Mouse (Mus musculus) spleen, adult 12 weeks (tissue): ENCODE data around the gene Polr3gl.

Experiments
- DNase-seq: peaks from one replicate; pipeline ENCODE4 v3.0.0; 2022; ENCODE audit warnings: low spot score

Gene Polr3gl

GRCm38 (mm10) chr3:96598156-96599068 lies 4.4 kb upstream of the Polr3gl start:
- no peak for DNase-seq

GRCm38 (mm10) chr3:96597435-96597891 lies 3.5 kb upstream of the Polr3gl start:
- DNase-seq, result no peak

DNA sequence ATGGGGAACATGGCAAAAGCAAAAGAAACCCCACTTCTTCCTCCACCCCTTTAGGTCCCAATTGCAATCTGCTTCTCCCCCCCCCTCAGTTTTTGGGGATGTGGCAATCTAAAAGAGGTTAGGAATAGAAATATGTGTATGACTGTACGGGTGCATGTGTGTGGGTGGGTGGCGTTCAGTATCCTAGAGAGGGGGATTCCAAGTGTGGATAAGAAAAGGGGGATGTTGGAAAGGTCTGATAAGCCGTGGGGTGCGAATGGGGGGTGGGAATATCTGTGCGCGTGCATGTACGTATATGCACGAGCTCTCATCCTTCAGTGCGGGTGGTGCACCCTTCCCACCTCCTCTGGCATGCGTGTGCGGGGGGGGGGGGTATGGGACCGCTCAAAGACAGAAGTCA lies 2.9 kb upstream of the Polr3gl start:
- DNase-seq, result no peak

DNA sequence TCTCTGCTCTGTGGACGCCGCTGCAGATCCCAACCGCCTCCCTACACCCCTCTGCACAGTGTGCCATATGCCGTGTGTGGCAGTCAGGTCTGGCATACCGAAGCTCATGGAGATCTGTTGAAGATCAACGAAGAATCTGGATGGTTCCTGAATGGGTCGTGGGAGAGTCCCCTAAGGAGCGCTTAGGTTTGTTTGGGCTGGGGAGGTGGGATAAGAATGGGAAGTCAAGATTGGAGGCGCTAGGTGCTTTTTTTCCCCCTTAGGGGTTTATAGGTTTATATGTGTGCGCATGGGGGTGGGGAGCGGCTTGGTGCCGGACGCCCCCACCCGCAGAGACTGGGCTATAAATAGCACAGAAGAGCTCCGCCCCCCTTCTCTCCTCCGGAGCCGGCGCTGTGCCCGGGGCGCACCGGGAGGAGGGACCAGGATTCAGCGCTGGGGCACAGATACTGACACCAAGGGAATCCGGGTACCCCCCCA lies 2.3 kb upstream of the Polr3gl start, which contains the start of gene Ankrd34a:
TSS of gene Ankrd34a (plus strand) at position 409 of the 480 bp plus-strand sequence.
- no peak for DNase-seq

DNA sequence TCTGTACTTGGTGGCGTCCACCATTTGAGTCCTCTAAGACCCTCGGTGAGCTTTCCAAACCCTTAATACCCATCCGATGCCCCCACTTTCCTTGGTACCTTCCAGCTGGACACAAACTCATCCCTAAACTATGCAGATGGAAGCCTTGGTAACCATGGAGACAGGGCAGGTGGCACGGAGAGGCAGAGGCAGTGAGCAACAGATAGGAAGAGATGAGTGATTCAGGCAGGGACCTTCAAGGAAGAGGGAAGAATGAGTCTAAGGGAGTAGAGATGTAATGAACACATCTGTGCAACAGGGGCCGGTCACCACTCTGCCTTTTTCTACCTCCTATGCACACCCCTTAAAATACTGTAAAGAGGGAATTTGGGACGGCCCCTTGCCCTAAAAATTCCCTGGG lies 1.7 kb upstream of the Polr3gl start:
- DNase-seq, result no peak

- DNase-seq, result no peak
Observed at GRCm38 (mm10) chr3:96594851-96595250, 870 bp upstream of the Polr3gl start.

DNA sequence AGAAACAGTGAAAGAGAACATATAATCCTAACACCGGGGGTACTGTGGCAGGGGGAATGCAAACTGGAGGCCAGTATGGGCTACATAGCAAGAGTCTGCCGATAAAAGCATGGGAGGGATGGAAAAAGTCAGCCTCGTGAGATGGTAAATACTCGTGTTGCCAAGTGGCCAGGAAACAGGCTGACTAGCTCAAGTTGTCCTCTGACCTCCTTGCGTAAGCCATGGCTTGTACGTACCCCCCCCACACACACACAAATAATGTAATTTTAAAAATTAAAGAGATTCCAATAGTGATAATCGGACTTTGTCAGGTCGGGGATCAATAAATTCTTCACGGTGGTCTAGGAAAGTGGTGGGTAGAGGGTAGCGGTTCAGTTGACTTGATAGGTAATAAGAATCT lies 607 bp downstream of the Polr3gl start:
- peak; percentile 17 for DNase-seq

DNA sequence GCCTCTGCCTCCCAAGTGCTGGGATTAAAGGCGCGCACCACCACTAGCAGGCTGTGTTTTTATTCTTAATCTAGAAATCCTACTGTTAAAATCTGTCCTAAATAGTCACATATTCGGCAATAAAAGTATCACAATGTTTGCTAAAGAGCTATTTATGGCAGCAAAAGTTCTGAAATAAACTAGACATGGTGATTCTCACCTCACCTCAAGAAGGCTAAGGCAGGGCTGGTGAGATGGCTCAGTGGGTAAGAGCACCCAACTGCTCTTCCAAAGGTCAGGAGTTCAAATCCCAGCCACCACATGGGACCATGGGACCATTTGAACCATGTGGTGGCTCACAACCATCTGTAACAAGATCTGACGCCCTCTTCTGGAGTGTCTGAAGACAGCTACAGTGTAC lies 3.3 kb downstream of the Polr3gl start:
- no peak for DNase-seq

DNA sequence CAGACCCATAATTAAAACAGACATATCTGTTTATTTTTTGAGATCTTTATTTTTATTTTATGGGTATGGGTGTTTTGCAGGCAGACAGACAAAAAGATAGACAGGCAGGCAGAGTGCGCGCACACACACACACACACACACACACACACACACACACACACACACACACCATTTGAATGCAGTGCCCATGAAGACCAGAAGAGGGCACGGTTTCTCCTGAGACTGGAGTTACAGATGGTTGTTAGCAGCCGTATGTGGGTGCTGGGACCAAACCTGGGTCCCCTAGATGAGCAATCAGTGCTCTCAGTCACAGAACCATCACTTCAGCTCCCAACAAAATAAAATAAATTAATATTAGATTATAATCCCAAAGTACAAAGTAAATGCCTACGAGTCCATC lies 10.6 kb downstream of the Polr3gl start:
- no peak for DNase-seq

- DNase-seq, result no peak
Observed at GRCm38 (mm10) chr3:96581771-96582515, 12.0 kb downstream of the Polr3gl start.

DNA sequence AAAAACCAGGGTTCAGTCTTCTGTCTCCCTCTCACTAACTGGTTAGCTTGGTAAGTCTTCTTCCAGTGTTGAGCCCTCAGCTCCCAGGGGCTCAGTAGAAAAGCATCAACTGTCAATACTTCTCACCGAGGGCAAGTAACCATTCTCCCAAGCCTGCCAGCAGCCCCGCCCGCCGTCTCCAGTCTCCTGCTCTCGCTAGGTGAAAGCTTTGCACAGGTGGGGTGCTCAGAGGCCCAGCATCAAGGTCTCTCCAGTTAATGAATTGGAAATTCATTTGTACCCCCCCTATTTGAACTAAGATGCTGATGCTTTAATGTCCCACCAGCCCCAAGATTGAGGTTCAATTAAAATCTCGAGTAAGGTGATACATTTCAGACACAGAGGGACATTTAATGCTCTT lies 12.8 kb downstream of the Polr3gl start:
- DNase-seq, result no peak

GRCm38 (mm10) chr3:96579885-96580454 lies 14.0 kb downstream of the Polr3gl start:
- DNase-seq, result peak; percentile 81

DNA sequence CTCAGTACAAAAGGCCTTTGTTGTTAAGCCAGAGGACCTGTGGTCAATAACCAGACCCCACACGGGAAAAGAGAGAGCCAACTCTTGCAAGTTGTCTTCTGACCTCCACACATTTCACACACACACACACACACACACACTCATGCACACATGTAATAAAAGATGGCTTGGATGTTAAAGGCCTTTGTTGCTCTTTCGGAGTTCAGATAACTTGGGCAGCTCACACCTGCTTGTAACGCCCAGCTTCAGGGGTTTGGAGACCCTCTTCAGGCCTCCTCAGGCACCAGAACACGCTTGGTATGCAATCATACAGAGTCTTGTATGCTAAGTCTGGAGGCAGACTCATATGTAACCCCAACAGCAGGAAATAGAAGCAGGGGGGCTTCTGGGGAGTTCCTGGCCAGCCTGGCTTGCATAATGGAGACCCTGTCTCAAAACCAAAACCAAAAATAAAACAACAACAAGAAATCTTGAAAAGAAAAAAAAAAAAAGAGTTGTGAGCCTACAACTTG lies 14.7 kb downstream of the Polr3gl start:
- no peak for DNase-seq

GRCm38 (mm10) chr3:96578561-96579238 lies 15.3 kb downstream of the Polr3gl start:
- no peak for DNase-seq

DNA sequence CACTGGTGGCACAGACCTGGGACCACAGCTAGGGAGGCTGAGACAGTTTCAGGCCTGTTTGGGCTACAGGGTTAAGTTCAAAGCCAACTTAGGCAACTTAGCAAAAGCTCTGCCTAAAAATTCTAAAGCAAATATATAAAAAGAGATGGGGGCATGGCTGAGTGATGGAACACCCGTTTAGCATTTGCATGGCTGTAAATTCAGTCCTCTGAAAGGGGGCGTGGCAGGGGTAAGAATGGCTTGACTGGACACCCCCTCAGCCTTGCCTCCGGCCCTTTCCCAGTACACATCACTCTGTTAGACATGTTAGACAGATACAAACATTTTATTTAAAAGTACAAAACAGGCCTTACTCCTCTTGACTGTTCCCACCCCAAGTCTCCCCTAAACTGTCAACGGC lies 16.4 kb downstream of the Polr3gl start:
- DNase-seq, result no peak

GRCm38 (mm10) chr3:96576690-96577541 lies 17.1 kb downstream of the Polr3gl start, which contains the start of gene Gm16253:
Gene Gm16253 (plus strand): TSS chr3:96576984.
- DNase-seq, result peak; percentile 74

- DNase-seq, result no peak
Observed at GRCm38 (mm10) chr3:96576005-96576658, 17.8 kb downstream of the Polr3gl start.

GRCm38 (mm10) chr3:96575272-96575984 lies 18.6 kb downstream of the Polr3gl start:
- no peak for DNase-seq
